Mouse (Mus musculus) neural tube, embryonic 13.5 days (tissue): Measurements from ENCODE around the gene Rhbdf2. TPM values are rescaled to one million over a fixed set of nuclear protein-coding genes. Genes with fewer than 3 reads are reported as not detected.
A peak's percentile ranks its signal among the peaks of the same experiment; 100 is the strongest.

Experiments used
- ATAC-seq: fragments of 200-750 bp; cut with Nextera tagmentation; 2 replicates; pipeline ENCODE4 v1.8.0; 2017; ENCODE audit warnings: low read depth, mild to moderate bottlenecking, moderate TSS enrichment, moderate library complexity
- H3K27ac ChIP-seq: fragments of 300-500 bp; sonication (generic); replicated peaks from 2 replicates; pipeline ENCODE4 v1.5.1; 2015; ENCODE audit warnings: moderate library complexity, mild to moderate bottlenecking, inconsistent platforms
- H3K27me3 ChIP-seq: fragments of 300-500 bp; sonication (generic); 2 replicates; pipeline ENCODE4 v1.6.1; 2015; ENCODE audit warnings: mild to moderate bottlenecking, inconsistent platforms
- H3K36me3 ChIP-seq: fragments of 300-500 bp; sonication (generic); 2 replicates; pipeline ENCODE4 v1.6.1; 2015; ENCODE audit warnings: mild to moderate bottlenecking, inconsistent platforms
- H3K4me1 ChIP-seq: fragments of 300-500 bp; sonication (generic); replicated peaks from 2 replicates; pipeline ENCODE4 v1.6.1; 2015; ENCODE audit warnings: inconsistent platforms
- H3K4me2 ChIP-seq: fragments of 300-500 bp; sonication (generic); 2 replicates; pipeline ENCODE4 v1.6.1; 2015; ENCODE audit warnings: inconsistent platforms, mild to moderate bottlenecking, moderate library complexity
- H3K4me3 ChIP-seq: fragments of 300-500 bp; sonication (generic); 2 replicates; pipeline ENCODE4 v1.5.1; 2015; ENCODE audit warnings: mild to moderate bottlenecking, inconsistent platforms
- H3K9ac ChIP-seq: fragments of 300-500 bp; sonication (generic); 2 replicates; pipeline ENCODE4 v1.6.1; 2015; ENCODE audit warnings: moderate library complexity, mild to moderate bottlenecking, inconsistent platforms
- H3K9me3 ChIP-seq: fragments of 300-500 bp; sonication (generic); 2 replicates; pipeline ENCODE4 v1.6.1; 2016; ENCODE audit warnings: inconsistent platforms
- WGBS: fragments of 180-500 bp; shearing (Covaris S2); methylation state at CpG from one replicate; pipeline ENCODE4 v1.1.7; 2015; 5-methylcytosine and 5-hydroxymethylcytosine counted together
- polyA plus RNA-seq: library from polyadenylated mRNA; unstranded; fragments of >200 nt; fragmentation: Nextera tagmentation; extraction: Ambion mirVana; gene quantifications from 2 replicates; pipeline ENCODE4 v1.2.1, GENCODE M21; 2015

Gene Rhbdf2
- polyA plus RNA-seq, 1 experiment from 2014 or later = 3.7 TPM

DNA sequence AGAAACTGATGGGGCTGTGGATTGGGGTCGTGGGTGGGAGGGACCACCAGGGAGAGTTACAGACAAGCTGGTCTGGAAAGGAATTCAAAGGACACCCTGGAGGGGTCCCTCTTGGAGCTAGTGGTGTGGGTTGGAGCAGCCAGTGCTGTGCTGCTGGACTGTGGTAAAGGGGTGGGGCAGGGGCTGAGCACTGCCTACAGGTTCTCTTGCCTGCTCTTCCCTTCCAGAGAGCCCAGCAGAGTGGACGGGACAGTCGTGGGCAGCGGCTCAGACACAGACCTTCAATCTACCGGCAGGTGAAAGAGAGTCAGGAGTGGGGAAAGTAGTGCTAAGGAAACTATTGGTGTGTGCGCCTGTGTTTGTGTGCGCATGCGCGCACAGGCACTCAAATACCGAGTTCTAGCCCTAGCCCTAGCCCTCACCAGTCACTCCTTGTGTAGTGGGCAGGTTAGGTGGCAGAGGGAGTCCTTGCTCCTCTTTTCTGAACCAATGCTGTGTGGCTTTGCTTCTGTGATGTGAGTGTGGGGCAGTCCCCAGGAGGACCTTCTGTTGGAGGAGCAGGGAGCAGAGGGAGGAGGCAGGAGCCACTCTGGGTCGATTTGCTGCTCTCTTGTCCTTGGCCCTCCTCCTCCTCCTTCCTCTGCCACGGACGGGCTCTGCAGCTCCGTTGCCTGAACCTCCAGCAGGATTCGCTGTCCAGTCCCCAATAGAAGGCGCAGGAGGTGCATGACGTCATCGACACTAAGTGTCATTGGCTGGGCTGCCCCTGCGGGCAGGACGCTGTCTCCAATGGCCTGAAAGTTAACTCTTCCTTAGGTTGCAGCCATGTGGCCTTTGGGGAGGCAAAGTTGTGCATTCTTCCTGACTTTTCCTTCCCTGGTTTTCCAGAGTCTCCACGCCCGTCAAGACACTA is 30.7 kb upstream of the Rhbdf2 start:
- no peaks in the 10 kb centered on the region for H3K9me3 ChIP-seq
- peak overlapping the region; percentile 59 for H3K4me2 ChIP-seq
- H3K36me3 ChIP-seq = no peaks in the 10 kb centered on the region
- H3K27me3 ChIP-seq = peaks cover 20% of the 10 kb centered on the region
- peak overlapping the region; percentile 64 for H3K9ac ChIP-seq
- peak; percentile 68 for ATAC-seq
- H3K4me3 ChIP-seq = peak overlapping the region; percentile 35
- 12% methylated on average over 22 of the region's 22 CpGs for WGBS
- H3K27ac ChIP-seq = peak overlapping the region; percentile 93
- peaks cover 82% of the 10 kb centered on the region for H3K4me1 ChIP-seq

DNA sequence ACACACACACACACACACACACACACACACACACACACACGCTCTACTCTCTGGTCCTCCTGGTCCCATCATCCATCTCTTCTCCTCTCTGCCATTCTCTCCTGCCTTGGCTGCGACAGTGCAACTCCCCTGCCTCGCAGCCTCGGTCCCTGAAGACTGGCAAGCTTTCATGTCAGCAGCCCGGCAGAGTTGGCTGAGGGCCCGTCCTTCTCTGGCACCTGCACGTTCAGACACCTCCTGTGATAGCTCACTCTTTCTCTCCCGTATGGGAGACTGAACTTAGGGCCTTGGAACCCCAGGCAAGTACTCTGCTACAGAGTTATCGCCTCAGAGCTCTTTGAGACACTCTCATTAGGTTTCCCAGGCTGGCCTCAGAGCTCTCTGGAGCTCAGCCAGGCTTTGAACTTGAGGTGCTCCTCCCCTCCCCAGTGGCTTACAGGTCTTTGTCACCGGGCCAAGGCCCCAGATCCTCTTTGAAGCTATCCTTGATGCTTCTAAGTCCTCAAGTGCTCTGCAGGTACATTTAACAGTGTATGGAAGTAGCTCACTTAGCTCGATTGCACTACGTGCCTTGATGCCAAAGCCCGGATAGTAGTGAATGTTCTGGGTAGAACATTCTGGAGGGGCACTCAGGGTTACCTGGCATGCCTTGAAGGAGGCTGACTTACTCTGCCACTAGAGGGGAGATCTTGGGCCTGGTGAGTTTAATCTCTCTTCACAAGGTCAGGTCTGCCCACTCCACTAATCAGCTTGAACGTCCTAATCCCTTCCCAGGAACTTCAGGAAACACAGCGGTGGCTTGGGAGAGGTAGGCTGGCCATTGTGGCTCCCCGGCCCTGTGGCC is 29.8 kb upstream of the Rhbdf2 start:
- WGBS = 71% methylated on average over 16 of the region's 16 CpGs
- no peak overlapping the region; the same call in 1 of the 2 replicates for H3K4me2 ChIP-seq
- H3K9ac ChIP-seq = peak overlapping the region; percentile 64; the same call in 1 of the 2 replicates
- ATAC-seq = no peak
- H3K27ac ChIP-seq = peak overlapping the region; percentile 93; the same call in 1 of the 2 replicates
- H3K4me3 ChIP-seq = no peak overlapping the region
- no peaks in the 10 kb centered on the region for H3K9me3 ChIP-seq
- H3K4me1 ChIP-seq = peaks cover 82% of the 10 kb centered on the region
- H3K27me3 ChIP-seq = peaks cover 30% of the 10 kb centered on the region
- no peaks in the 10 kb centered on the region for H3K36me3 ChIP-seq

DNA sequence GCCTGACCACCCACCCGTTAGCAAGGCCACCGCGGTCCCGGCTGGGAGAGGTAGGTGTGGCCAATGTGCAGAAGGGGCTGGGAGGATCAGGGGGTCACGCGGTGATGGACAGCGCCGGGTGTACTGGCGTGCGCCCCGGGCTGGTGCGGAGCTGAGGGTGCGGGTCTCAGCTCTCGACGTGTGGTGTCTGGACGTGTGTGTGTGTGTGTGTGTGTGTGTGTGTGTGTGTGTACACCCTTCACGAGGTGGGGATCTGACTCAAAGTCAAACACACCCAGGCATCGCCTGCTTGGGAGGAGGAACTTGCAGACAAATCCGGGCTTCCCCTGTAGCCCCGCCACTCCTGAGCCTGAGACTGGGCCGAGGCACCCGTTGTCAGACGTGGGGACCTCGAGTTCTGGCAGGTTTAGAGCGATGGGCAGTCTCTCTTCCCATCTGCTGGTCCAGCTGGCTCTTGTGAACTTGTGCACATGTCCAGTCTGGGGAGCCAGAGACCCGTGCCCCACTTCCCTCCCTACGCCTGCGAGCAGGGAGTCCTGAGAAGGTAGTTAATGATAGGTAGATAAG is 27.5 kb upstream of the Rhbdf2 start, which contains the start of gene Cygb:
TSS of gene Cygb (minus strand) at position 59 of the 567 bp plus-strand sequence.
- WGBS = 6% methylated on average over 26 of the region's 28 CpGs
- Histone ChIP-seq H3K27ac (peak within 1 kb of the TSS; percentile 56; the same call in 1 of the 2 replicates), H3K36me3 (0 out of 2 replicates have a peak, but pooled peaks cover 3% of the 10 kb centered on the region), H3K4me3 (peak within 1 kb of the TSS; percentile 51), H3K9ac (peak within 1 kb of the TSS; percentile 79), H3K4me1 (peaks cover 67% of the 10 kb centered on the region), H3K9me3 (no peaks in the 10 kb centered on the region), H3K27me3 (peaks cover 45% of the 10 kb centered on the region), H3K4me2 (peak within 1 kb of the TSS; percentile 69)
- ATAC-seq = 0 out of 2 replicates have a peak, but pooled peaks have one; percentile 4

DNA sequence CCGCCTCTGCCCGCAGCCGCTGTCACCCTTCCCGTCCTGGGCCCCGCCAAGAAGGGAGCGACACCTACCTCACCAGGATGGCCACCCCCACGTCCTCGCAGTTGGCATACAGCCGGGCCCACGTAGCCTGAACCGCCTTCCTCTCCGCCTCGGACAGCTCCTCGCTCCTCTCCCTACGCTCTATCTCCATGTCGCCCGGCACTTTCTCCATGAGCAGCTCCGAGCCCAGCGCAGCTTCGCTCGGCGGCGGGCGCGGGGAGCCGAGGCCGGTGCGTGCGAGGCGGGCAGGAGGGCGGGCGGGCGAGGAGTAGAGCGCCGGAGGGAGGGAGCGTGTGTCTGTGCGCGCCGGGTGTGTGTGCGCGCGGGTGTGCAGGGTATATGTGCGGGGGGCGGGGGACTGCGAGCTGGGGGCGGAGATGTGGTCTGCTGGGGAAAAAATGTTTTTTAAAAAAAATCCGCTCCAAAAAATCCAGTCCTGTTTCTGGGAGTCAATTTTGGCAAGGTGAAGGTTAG is 26.9 kb upstream of the Rhbdf2 start:
- 0 out of 2 replicates have a peak, but pooled peaks cover 5% of the 10 kb centered on the region for H3K36me3 ChIP-seq
- H3K27me3 ChIP-seq = peaks cover 45% of the 10 kb centered on the region
- peaks cover 69% of the 10 kb centered on the region for H3K4me1 ChIP-seq
- ATAC-seq = peak; percentile 33; the same call in 1 of the 2 replicates
- peak overlapping the region; percentile 56; the same call in 1 of the 2 replicates for H3K27ac ChIP-seq
- H3K9me3 ChIP-seq = no peaks in the 10 kb centered on the region
- H3K4me3 ChIP-seq = peak overlapping the region; percentile 51
- 1% methylated on average over 46 of the region's 47 CpGs for WGBS
- H3K9ac ChIP-seq = peak overlapping the region; percentile 79
- H3K4me2 ChIP-seq = peak overlapping the region; percentile 69

DNA sequence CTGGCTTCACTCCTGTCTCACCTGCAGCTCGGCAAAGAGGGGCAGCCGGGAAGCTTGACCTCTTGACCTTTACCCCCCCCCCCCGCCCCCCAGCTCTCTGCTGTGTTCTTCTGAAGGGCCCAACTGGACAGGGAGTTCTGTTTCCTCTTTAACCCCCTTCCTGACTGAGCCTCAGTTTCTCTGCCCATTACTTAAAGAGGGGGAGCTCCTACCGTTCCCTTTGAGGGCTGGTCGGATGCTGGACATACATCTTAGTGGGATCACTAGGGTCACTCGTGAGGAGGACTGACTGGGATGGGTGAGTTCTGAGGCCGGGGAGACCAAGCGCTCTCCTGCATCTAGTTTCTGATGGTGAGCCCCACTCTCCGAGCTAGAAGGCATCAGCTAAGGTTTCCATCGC is 26.4 kb upstream of the Rhbdf2 start, which contains the start of gene Prcd:
TSS of gene Prcd (plus strand) at position 301 of the 400 bp plus-strand sequence.
- Histone ChIP-seq H3K36me3 (0 out of 2 replicates have a peak, but pooled peaks cover 8% of the 10 kb centered on the region), H3K9ac (peak within 1 kb of the TSS; percentile 79), H3K4me3 (peak within 1 kb of the TSS; percentile 51), H3K4me2 (peak within 1 kb of the TSS; percentile 69), H3K4me1 (peaks cover 70% of the 10 kb centered on the region), H3K9me3 (no peaks in the 10 kb centered on the region), H3K27me3 (peaks cover 45% of the 10 kb centered on the region), H3K27ac (peak within 1 kb of the TSS; percentile 56; the same call in 1 of the 2 replicates)
- 12% methylated on average over 10 of the region's 10 CpGs for WGBS
- ATAC-seq = no peak

DNA sequence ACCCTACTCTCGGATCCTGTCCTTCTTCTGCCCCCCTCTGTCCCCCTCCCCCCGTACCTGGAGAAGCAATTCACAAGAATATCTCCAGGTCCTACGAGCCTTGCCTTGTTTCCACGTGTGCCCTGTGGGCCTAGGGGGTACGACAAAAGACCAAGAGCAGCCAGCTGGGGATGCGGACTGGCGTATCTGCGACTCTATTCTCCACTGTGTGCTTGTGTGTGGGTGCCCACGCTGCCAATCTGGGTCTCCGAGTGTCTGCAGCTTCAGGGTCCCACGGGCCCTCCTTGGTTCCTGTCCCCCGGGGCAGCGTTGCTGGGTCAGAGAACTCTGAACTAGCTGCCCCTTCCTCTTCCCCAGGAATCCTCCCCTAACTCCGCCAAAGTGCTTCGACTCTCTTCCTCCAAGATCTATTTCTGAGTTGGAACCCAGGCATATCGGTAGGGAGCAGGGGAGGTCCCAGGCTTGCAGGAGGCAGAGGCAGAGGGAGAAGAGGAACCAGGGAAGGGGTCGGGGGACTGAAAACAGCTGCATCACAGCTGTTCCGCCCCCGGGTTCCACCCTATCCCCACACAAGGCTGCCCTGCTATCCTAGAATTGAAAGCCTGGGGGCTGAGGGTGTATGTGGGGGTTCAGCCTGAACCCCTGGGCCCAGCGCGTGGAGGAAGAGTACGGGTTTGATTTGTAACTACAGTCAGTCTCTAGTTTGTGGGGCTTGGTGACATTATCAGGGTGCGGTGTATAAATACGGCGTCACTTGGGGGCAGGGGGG is 25.7 kb upstream of the Rhbdf2 start:
- Histone ChIP-seq H3K27ac (no peak overlapping the region), H3K36me3 (0 out of 2 replicates have a peak, but pooled peaks cover 8% of the 10 kb centered on the region), H3K4me3 (peak overlapping the region; percentile 51), H3K9me3 (no peaks in the 10 kb centered on the region), H3K9ac (peak overlapping the region; percentile 79), H3K4me2 (peak overlapping the region; percentile 69), H3K4me1 (peaks cover 67% of the 10 kb centered on the region), H3K27me3 (peaks cover 45% of the 10 kb centered on the region)
- ATAC-seq = no peak
- WGBS = 58% methylated on average over 25 of the region's 25 CpGs

DNA sequence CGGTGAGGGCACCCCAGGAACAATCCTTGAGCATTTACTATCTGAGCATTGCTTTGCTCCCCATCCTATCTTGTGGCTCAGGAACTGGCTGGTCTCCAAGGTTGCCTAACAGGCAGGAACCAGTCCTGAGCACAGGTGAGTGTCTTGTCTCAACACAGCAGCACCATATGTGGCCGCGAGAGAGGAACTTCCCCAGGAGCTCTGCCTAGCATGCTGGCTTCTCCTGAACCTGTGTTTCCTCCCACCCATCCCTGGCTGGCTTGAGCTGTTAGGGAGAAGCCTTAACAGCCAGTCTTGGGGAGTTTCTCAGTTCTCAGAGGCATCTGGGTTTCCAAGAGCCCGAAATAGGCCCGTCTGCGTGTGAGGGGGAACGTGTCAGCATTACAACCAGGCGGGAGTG is 24.5 kb upstream of the Rhbdf2 start:
- Histone ChIP-seq H3K36me3 (0 out of 2 replicates have a peak, but pooled peaks cover 8% of the 10 kb centered on the region), H3K27me3 (peaks cover 50% of the 10 kb centered on the region), H3K4me2 (peak overlapping the region; percentile 69; the same call in 1 of the 2 replicates), H3K4me3 (no peak overlapping the region), H3K4me1 (peaks cover 59% of the 10 kb centered on the region), H3K27ac (no peak overlapping the region), H3K9me3 (no peaks in the 10 kb centered on the region), H3K9ac (peak overlapping the region; percentile 79; the same call in 1 of the 2 replicates)
- 84% methylated on average over 8 of the region's 8 CpGs for WGBS
- ATAC-seq = no peak

DNA sequence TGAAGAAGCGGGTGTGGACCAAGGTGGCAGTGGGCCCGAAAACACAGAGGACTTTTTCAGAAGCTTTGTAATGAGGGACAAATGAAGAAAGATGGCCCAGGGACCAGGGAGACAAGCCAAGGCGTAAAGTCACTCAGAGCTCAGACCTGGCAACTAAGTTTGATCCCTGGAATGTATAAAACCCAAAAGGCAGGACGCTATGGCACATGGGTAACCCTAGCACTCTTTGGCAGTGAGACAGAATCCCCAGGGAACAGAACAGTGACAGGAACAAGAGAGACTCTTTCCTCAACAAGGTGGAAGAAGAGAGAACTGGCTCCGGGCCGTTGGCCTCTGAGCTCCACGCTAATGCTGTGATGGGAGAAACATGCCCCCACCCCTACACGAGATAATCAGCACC is 24.0 kb upstream of the Rhbdf2 start:
- WGBS = 84% methylated on average over 8 of the region's 8 CpGs
- H3K27me3 ChIP-seq = peaks cover 50% of the 10 kb centered on the region
- no peak for ATAC-seq

DNA sequence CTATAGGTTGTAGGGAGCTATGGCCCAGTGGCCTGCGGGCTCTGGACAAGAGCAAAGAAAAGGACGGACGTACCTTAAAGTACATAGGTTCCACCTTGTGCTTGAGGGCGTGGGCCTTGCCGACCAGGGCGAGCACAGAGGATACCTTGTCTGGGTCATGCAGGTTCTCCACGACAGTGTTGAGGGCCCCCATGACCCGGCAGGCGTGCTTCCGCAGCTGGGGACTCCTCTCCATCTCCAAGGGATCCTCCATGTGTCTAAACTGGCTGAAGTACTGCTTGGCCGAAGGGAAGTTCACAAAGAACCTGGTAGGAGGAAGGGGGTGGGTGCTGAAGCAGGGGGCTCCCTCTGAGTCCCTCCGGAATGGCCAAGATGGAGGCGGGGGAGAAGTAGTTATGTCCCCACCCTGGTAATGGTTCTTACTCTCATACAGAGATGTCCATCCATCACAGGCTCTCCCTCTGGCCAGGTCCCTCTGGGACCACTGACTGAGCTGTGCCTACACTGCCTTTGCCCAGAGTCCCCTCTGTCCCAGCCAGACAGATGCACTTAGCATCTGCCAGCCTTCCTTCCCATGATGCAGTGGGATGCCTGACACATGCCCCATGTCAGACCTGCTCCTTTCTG is 23.0 kb upstream of the Rhbdf2 start:
- no peak for ATAC-seq
- no peak overlapping the region for H3K27ac ChIP-seq
- no peaks in the 10 kb centered on the region for H3K9me3 ChIP-seq

More for the DNA sequence above, 24.0 kb upstream of the Rhbdf2 start:
- H3K9me3 ChIP-seq = no peaks in the 10 kb centered on the region
- H3K9ac ChIP-seq = no peak overlapping the region
- H3K4me3 ChIP-seq = no peak overlapping the region
- H3K27ac ChIP-seq = no peak overlapping the region
- H3K4me1 ChIP-seq = peaks cover 57% of the 10 kb centered on the region
- H3K4me2 ChIP-seq = no peak overlapping the region
- H3K36me3 ChIP-seq = 0 out of 2 replicates have a peak, but pooled peaks cover 8% of the 10 kb centered on the region

DNA sequence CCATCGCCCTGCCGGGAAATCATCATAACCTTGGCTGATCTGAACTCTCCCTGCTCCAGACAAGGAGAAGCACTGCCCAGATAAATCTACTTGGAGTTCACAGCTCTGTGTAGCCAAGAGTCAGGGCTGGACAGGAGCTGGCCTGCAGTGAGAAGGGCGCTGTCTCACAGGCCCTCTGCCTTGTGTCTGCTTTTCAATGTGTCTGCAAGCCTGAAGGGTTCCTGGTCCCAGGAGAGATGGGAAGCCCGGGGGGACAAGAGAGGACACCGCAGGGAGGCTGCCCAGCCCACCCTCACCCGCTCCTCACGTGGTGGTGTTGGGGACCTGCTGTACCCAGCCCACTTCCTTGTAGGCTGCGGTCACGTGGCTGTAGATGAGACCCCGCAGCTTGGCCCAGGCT is 22.2 kb upstream of the Rhbdf2 start:
- no peaks in the 10 kb centered on the region for H3K9me3 ChIP-seq
- H3K4me1 ChIP-seq = peaks cover 57% of the 10 kb centered on the region
- H3K4me2 ChIP-seq = no peak overlapping the region
- no peak overlapping the region for H3K27ac ChIP-seq
- 0 out of 2 replicates have a peak, but pooled peaks cover 8% of the 10 kb centered on the region for H3K36me3 ChIP-seq
- no peak overlapping the region for H3K4me3 ChIP-seq
- H3K9ac ChIP-seq = 0 out of 2 replicates have a peak overlapping the region, but pooled peaks have one; percentile 13
- WGBS = 73% methylated on average over 10 of the region's 10 CpGs
- no peak for ATAC-seq
- peaks cover 36% of the 10 kb centered on the region for H3K27me3 ChIP-seq

More for the DNA sequence above, 23.0 kb upstream of the Rhbdf2 start:
- Histone ChIP-seq H3K36me3 (0 out of 2 replicates have a peak, but pooled peaks cover 8% of the 10 kb centered on the region), H3K4me2 (no peak overlapping the region), H3K4me1 (peaks cover 57% of the 10 kb centered on the region), H3K4me3 (no peak overlapping the region), H3K27me3 (peaks cover 44% of the 10 kb centered on the region), H3K9ac (no peak overlapping the region)
- 86% methylated on average over 13 of the region's 13 CpGs for WGBS
